Mouse (Mus musculus) embryonic facial prominence, embryonic 14.5 days (tissue): ENCODE measurements around the gene Ncoa1. TPM values are rescaled to one million over a fixed set of nuclear protein-coding genes. Genes with fewer than 3 reads are reported as not detected.
A peak's percentile ranks its signal among the peaks of the same experiment; 100 is the strongest.

Experiments
- ATAC-seq: fragments of 200-750 bp; cut with Nextera tagmentation; 2 replicates; pipeline ENCODE4 v1.8.0; 2017; ENCODE audit warnings: low read depth, moderate number of reproducible peaks, moderate TSS enrichment
- DNase-seq: peaks from one replicate; pipeline ENCODE4 v3.0.0-alpha.2; 2015; ENCODE audit warnings: low spot score
- H3K27ac ChIP-seq: fragments of 300-500 bp; sonication (generic); replicated peaks from 2 replicates; pipeline ENCODE4 v1.5.1; 2014; ENCODE audit warnings: low read depth, mild to moderate bottlenecking, low read length, moderate library complexity
- H3K27me3 ChIP-seq: fragments of 300-500 bp; sonication (generic); replicated peaks from 2 replicates; pipeline ENCODE4 v1.6.1; 2014; ENCODE audit warnings: low read length; ENCODE audit not compliant: control insufficient read depth, insufficient read depth
- H3K36me3 ChIP-seq: fragments of 300-500 bp; sonication (generic); 2 replicates; pipeline ENCODE4 v1.6.1; 2014; ENCODE audit warnings: low read length, mixed read lengths; ENCODE audit not compliant: control insufficient read depth, insufficient read depth
- H3K4me1 ChIP-seq: fragments of 300-500 bp; sonication (generic); 2 replicates; pipeline ENCODE4 v1.6.1; 2014; ENCODE audit warnings: antibody characterized with exemption, low read length; ENCODE audit not compliant: control insufficient read depth, insufficient read depth
- H3K4me2 ChIP-seq: fragments of 300-500 bp; sonication (generic); 2 replicates; pipeline ENCODE4 v1.6.1; 2014; ENCODE audit warnings: low read depth, mild to moderate bottlenecking, low read length, moderate library complexity, mixed read lengths
- H3K4me3 ChIP-seq: fragments of 300-500 bp; sonication (generic); 2 replicates; pipeline ENCODE4 v1.5.1; 2014; ENCODE audit warnings: low read depth, mild to moderate bottlenecking, low read length
- H3K9ac ChIP-seq: fragments of 300-500 bp; sonication (generic); 2 replicates; pipeline ENCODE4 v1.6.1; 2014; ENCODE audit warnings: low read depth, mild to moderate bottlenecking, low read length, moderate library complexity, mixed read lengths
- H3K9me3 ChIP-seq: fragments of 300-500 bp; sonication (generic); 2 replicates; pipeline ENCODE4 v1.6.1; 2016; ENCODE audit warnings: low read length; ENCODE audit not compliant: control insufficient read depth
- WGBS: fragments of 180-500 bp; shearing (Covaris S2); extraction: QIAGEN DNeasy Blood & Tissue Kit; methylation state at CpG from one replicate; pipeline ENCODE4 v1.1.7; 2014; 5-methylcytosine and 5-hydroxymethylcytosine counted together
- polyA plus RNA-seq: library from polyadenylated mRNA; unstranded; fragments of >200 nt; fragmentation: Nextera tagmentation; extraction: Ambion mirVana; gene quantifications from 2 replicates; pipeline ENCODE4 v1.2.1, GENCODE M21; 2014

Ncoa1 gene
- polyA plus RNA-seq, 1 experiment from 2014 or later, result 21.0 TPM

DNA sequence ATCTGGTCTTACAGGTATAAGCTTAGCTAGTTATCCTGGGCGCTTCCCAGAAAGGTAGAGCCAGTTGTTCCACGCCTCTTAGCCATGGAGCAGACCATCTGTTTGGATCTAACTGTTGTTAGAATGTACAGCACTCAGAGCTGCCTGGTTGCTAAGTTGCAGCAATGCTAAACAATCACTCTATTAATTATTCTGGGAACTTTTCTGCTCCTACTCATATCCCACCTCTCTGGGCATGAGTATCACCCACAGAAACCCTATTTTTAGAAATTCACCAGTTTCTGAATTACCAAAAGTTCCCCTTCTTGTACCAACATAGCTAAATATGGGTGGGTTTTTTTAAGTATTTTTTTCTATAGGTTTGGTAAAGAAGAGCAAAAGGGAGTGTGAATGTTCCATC, 43.4 kb downstream of the Ncoa1 start:
- H3K4me3 ChIP-seq, result no peak overlapping the region
- no peak overlapping the region for H3K4me2 ChIP-seq
- H3K4me1 ChIP-seq, result no peaks in the 10 kb centered on the region
- ATAC-seq (no peak; the same call in 1 of the 2 replicates), DNase-seq (peak; percentile 5)
- 80% methylated on average over 2 of the region's 2 CpGs for WGBS
- no peaks in the 10 kb centered on the region for H3K9me3 ChIP-seq
- no peak overlapping the region for H3K9ac ChIP-seq
- no peaks in the 10 kb centered on the region for H3K36me3 ChIP-seq
- H3K27ac ChIP-seq, result no peak overlapping the region
- no peaks in the 10 kb centered on the region for H3K27me3 ChIP-seq

DNA sequence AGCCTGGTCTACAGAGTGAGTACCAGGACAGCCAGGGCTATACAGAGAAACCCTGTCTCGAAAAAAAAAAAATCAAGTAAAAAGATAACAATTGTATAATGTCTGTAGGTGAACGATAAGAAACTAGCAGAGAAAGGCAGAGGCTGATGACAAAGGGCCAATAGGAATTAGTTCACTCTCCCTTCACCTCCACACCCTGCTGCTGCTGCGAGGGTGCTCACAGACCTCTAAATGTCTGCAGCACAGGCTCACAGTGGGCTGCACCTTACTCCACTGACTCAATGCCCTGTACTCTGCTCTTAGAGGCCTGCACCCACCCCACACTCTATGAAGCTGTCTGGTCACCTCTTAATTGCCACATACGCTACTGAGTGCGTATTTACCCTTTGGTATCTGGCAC, 45.0 kb downstream of the Ncoa1 start:
- H3K9me3 ChIP-seq, result no peaks in the 10 kb centered on the region
- DNase-seq (no peak), ATAC-seq (no peak)
- no peak overlapping the region for H3K4me3 ChIP-seq
- H3K36me3 ChIP-seq, result no peaks in the 10 kb centered on the region
- H3K27ac ChIP-seq, result no peak overlapping the region
- H3K4me1 ChIP-seq, result no peaks in the 10 kb centered on the region
- 80% methylated on average over 5 of the region's 5 CpGs for WGBS
- H3K9ac ChIP-seq, result no peak overlapping the region
- no peaks in the 10 kb centered on the region for H3K27me3 ChIP-seq
- no peak overlapping the region for H3K4me2 ChIP-seq

DNA sequence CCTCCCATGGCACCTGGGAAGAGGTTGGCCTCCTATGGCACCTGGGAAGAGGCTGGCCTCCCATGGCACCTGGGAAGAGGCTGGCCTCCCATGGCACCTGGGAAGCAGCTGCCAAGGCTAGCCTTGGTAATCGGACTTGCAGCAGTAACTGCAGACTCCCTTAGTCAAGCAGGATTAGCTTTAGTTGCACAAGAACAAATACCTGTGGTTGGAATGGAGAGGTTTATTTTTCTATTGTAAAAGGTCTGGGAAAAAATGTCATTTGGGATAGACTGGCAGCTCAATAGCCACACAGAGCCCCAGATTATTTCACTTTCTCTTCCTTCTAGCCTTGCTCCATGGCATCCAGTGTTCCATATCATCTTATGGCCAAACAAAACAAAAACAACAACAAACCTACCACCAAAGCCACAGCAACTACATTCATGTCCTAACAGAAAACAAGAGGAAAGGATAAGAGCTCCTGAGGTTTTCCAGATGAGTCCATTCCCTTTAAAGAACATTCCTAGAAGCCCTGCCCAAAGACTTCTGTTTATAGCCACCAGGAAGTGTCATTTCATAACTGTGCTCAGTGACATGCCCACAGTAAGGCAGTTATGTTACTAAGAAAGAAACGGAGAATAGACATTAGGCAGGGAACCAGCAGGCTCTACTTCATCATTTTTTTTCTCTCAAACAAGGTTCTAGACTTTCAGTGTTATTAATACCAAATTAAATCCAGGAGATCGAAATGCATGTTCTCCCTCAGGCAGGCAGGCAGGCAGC, 46.7 kb downstream of the Ncoa1 start:
- H3K4me3 ChIP-seq, result no peak overlapping the region
- no peaks in the 10 kb centered on the region for H3K27me3 ChIP-seq
- no peaks in the 10 kb centered on the region for H3K4me1 ChIP-seq
- ATAC-seq (no peak), DNase-seq (no peak)
- no peaks in the 10 kb centered on the region for H3K36me3 ChIP-seq
- no peak overlapping the region for H3K4me2 ChIP-seq
- WGBS, result 54% methylated on average over 3 of the region's 3 CpGs
- H3K9me3 ChIP-seq, result no peaks in the 10 kb centered on the region
- no peak overlapping the region for H3K27ac ChIP-seq
- H3K9ac ChIP-seq, result no peak overlapping the region

DNA sequence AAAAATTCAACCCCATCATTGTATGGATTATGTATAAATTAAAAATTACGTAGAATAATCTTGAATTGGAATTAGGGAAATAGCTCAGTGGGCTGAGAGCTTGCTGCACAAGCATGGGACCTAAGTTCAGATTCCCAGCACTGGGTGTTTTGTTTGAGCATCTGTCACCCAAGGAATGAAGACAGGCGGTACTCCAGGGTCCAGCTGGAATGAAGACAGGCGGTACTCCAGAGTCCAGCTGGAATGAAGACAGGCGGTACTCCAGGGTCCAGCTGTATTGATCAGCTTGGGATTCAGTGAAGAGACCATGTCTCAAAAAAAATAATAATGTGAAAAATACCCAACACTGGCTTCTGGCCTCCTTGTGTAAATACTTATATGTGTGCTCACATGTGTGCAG, 58.2 kb downstream of the Ncoa1 start:
- no peaks in the 10 kb centered on the region for H3K4me1 ChIP-seq
- ATAC-seq (no peak), DNase-seq (no peak)
- no peak overlapping the region for H3K4me2 ChIP-seq
- H3K4me3 ChIP-seq, result no peak overlapping the region
- H3K9ac ChIP-seq, result no peak overlapping the region
- H3K27ac ChIP-seq, result no peak overlapping the region
- peaks cover 4% of the 10 kb centered on the region for H3K36me3 ChIP-seq
- no peaks in the 10 kb centered on the region for H3K9me3 ChIP-seq
- WGBS, result 88% methylated on average over 4 of the region's 4 CpGs
- no peaks in the 10 kb centered on the region for H3K27me3 ChIP-seq

DNA sequence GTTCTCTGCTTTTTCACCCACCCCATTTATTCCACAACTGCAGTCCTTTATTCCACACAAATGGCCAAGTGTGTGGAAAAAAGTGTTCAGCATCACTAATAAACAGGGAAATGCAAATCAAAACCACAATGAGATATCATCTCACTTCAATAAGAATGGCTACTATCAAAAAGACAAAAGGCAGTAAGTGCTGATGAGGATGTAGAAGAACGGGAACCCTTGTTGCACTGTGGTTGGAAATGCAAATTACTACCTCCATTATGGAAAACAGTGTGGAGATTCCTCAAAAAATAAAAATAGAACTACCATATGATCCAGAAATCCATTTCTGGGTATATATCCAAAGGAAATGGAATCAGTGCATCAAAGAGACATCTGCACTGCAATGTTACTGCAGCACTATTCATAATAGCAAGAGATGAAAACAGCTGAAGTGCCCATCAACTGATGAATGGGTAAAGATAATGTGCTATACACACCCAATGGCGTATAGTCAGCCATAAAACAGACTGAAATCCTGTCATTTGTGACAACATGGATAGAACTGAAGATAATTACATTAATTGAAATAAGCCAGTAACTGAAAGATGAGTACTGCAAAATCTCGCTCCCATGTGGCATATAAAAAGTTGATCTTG, 59.2 kb downstream of the Ncoa1 start:
- no peak overlapping the region for H3K4me2 ChIP-seq
- H3K9ac ChIP-seq, result no peak overlapping the region
- no peak overlapping the region for H3K27ac ChIP-seq
- no peaks in the 10 kb centered on the region for H3K27me3 ChIP-seq
- WGBS, result 75% methylated on average over 3 of the region's 3 CpGs
- H3K4me3 ChIP-seq, result no peak overlapping the region
- peaks cover 4% of the 10 kb centered on the region for H3K36me3 ChIP-seq
- no peaks in the 10 kb centered on the region for H3K4me1 ChIP-seq
- H3K9me3 ChIP-seq, result no peaks in the 10 kb centered on the region
- DNase-seq (no peak), ATAC-seq (no peak)

DNA sequence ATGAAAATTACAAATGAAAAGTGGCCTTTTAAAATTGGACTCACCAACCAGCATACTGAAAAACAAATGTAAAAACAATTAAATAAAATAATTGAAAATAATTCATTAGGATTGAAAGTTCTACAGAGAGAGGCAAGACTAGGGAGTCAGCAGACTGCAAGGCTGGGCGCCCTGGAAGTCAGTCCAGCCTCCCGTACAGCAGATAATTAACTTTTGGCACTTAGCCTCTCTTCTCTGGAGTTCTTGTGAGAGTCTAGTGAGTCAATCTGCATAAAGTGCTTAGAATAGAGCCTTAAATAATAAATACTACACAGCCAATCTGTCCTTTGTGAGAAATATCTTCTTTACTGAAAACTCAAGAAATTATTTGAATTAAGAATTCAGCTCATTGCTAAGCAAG, 69.9 kb downstream of the Ncoa1 start:
- H3K9ac ChIP-seq, result no peak overlapping the region
- ATAC-seq (no peak), DNase-seq (peak; percentile 27)
- no peak overlapping the region for H3K4me2 ChIP-seq
- H3K4me3 ChIP-seq, result no peak overlapping the region
- no peaks in the 10 kb centered on the region for H3K27me3 ChIP-seq
- WGBS, result 52% methylated on average over 2 of the region's 2 CpGs
- no peaks in the 10 kb centered on the region for H3K4me1 ChIP-seq
- no peaks in the 10 kb centered on the region for H3K9me3 ChIP-seq
- no peaks in the 10 kb centered on the region for H3K36me3 ChIP-seq
- no peak overlapping the region for H3K27ac ChIP-seq

DNA sequence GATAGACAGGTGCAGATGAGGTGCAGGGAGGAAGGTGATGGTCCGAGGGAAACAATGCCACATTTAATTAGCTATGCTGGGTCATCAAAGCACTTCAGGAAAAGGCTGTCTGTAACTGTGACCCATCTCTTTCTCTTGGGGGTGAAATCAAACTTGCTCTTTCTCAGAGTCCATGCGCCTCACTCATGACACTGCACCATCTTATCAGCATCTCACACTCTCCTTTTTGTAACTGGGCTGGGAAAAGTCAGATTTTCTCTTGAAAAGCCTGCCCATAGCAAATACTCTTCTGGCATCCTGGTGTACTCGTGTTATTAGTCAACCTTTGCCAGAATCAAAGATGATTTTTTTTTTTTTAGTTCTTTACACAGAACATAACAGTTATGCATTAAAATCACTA, 70.8 kb downstream of the Ncoa1 start:
- Histone ChIP-seq H3K36me3 (no peaks in the 10 kb centered on the region), H3K4me1 (no peaks in the 10 kb centered on the region), H3K27me3 (no peaks in the 10 kb centered on the region), H3K4me3 (no peak overlapping the region), H3K4me2 (no peak overlapping the region), H3K27ac (no peak overlapping the region), H3K9ac (no peak overlapping the region), H3K9me3 (no peaks in the 10 kb centered on the region)
- ATAC-seq, result no peak
- WGBS, result 69% methylated on average over 3 of the region's 3 CpGs
- DNase-seq, result no peak

DNA sequence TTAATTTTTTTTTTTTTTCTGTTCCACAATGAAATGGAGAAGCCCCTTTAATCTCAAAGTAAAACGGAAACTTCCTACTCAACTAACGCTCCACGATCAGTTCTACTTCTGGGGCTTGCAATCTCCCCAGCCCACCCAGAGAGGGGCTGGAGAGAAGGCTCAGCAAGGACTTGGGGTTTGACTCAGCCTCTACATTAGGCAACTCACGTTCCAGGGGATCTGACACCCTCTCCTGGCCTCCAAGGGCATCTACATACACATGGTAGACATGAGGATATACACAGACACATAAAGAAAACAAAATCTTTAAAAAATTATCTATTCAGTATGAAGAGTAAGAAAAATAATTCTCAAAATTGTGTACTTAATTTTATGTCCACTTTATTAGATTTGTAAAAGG, 73.8 kb downstream of the Ncoa1 start:
- no peaks in the 10 kb centered on the region for H3K9me3 ChIP-seq
- H3K9ac ChIP-seq, result no peak overlapping the region
- H3K27ac ChIP-seq, result no peak overlapping the region
- WGBS, result 62% methylated on average over 4 of the region's 4 CpGs
- H3K4me1 ChIP-seq, result no peaks in the 10 kb centered on the region
- no peak overlapping the region for H3K4me3 ChIP-seq
- H3K36me3 ChIP-seq, result no peaks in the 10 kb centered on the region
- no peak for DNase-seq
- ATAC-seq, result no peak
- H3K4me2 ChIP-seq, result no peak overlapping the region
- H3K27me3 ChIP-seq, result no peaks in the 10 kb centered on the region

DNA sequence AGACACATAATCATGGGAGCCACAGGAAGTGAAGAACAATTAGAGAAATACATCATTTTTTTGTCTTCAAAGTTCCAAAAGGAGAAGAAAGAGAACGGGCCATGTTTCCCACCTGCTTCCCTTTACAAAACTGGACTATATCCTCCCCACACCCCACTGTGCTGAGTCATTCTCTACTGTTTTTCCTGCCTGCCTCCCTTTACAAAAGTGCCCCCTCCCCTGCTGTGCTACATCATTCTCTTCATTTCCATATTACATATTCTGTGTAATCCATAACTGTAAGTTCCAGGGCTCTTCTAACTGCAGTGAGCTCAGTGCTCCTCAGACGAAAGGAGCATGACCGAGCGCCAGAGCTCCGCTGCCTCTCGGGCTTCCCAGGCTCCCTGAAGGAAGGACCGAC, 80.8 kb downstream of the Ncoa1 start:
- 0 out of 2 replicates have a peak, but pooled peaks cover 4% of the 10 kb centered on the region for H3K4me1 ChIP-seq
- H3K4me3 ChIP-seq, result no peak overlapping the region
- no peak overlapping the region for H3K9ac ChIP-seq
- no peak overlapping the region for H3K27ac ChIP-seq
- WGBS, result 72% methylated on average over 7 of the region's 7 CpGs
- H3K27me3 ChIP-seq, result no peaks in the 10 kb centered on the region
- no peak for DNase-seq
- no peak overlapping the region for H3K4me2 ChIP-seq
- ATAC-seq, result no peak
- H3K9me3 ChIP-seq, result no peaks in the 10 kb centered on the region
- H3K36me3 ChIP-seq, result no peaks in the 10 kb centered on the region
